Mouse (Mus musculus): Measurements from ENCODE around the gene Gmeb2. TPM values are rescaled to one million over a fixed set of nuclear protein-coding genes. Genes with fewer than 3 reads are reported as not detected.

Gmeb2 gene
- polyA plus RNA-seq, 1 experiment: 12.8 TPM

DNA sequence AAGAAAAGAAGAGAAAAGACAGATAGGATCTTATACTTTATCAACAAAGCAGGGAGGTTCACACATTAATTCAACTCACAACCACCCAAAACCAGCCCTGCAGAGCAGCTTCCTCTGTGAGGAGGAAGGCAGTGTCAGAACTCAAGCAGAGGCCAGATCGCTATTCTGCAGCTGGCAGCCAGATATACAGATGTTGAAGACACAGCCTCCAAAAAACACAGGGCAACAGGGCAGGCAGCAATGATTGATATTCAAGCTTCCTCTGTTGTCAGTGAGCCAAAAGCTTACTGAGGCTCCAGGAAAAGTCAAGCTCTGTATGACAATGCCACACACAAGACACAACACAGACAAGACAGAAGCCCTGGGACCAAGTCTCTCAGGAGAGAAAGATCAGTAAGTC, 11.1 kb downstream of the Gmeb2 start:
- peak; percentile 89 for DNase-seq
- Histone ChIP-seq H3K36me3 (ENCODE audit: control insufficient read depth, insufficient read depth, low read length) (peaks cover 1% of the 10 kb centered on the region; the same call in 1 of the 2 replicates), H3K4me3 (ENCODE audit: insufficient read depth, low read depth, low read length) (no peak overlapping the region), H3K27ac (ENCODE audit: insufficient read depth, low read depth, low read length) (peak overlapping the region; percentile 79; the same call in 1 of the 2 replicates), H3K4me1 (ENCODE audit: control insufficient read depth, insufficient read depth, low read length) (0 out of 2 replicates have a peak, but pooled peaks cover 2% of the 10 kb centered on the region), H3K27me3 (replicated peaks; ENCODE audit: control insufficient read depth, insufficient read depth, low read length) (no peaks in the 10 kb centered on the region)
- no peak for TF ChIP-seq POLR2A (IDR thresholded peaks at IDR 0.05; ENCODE audit: low read depth, low read length)
- TF ChIP-seq CTCF (conservative IDR thresholded peaks at IDR 0.05; ENCODE audit: insufficient read depth, insufficient read length, low read depth, low read length): no peak
- 52% methylated on average over 1 of the region's 1 CpGs for WGBS

DNA sequence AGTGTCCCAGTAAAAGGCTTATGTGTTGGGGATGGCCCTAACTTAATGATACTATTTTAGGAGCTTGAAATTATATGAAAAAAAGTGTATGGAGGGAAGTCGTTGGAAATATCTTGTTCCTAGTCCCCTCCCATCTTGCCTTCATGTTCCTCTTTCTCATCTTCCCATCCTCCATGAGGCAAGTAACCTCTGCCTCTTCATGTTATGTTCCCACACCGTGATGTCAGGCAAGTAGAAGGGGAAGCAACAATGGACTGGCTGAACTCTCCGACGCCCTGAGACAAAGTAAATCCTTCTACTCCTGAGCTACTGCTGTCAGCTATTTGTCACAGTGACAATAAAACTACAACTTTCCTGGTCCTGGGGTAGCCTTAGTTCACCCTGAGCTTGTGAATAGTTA, 13.2 kb downstream of the Gmeb2 start:
- 67% methylated on average over 4 of the region's 4 CpGs for WGBS
- H3K36me3 ChIP-seq (ENCODE audit: control insufficient read depth, insufficient read depth, low read length): peaks cover 4% of the 10 kb centered on the region; the same call in 1 of the 2 replicates

GRCm38 (mm10) chr2:181273829-181274228, 14.0 kb downstream of the Gmeb2 start:
- Histone ChIP-seq H3K4me3 (ENCODE audit: insufficient read depth, low read depth, low read length) (no peak overlapping the region), H3K27me3 (replicated peaks; ENCODE audit: control insufficient read depth, insufficient read depth, low read length) (no peaks in the 10 kb centered on the region), H3K36me3 (ENCODE audit: control insufficient read depth, insufficient read depth, low read length) (peaks cover 4% of the 10 kb centered on the region; the same call in 1 of the 2 replicates), H3K27ac (ENCODE audit: insufficient read depth, low read depth, low read length) (no peak overlapping the region), H3K4me1 (ENCODE audit: control insufficient read depth, insufficient read depth, low read length) (0 out of 2 replicates have a peak, but pooled peaks cover 2% of the 10 kb centered on the region)
- 69% methylated on average over 2 of the region's 2 CpGs for WGBS
- DNase-seq: no peak
- no peak for TF ChIP-seq POLR2A (IDR thresholded peaks at IDR 0.05; ENCODE audit: low read depth, low read length)
- TF ChIP-seq CTCF (conservative IDR thresholded peaks at IDR 0.05; ENCODE audit: insufficient read depth, insufficient read length, low read depth, low read length): no peak

More for the DNA sequence above, 13.2 kb downstream of the Gmeb2 start:
- no peak for DNase-seq
- Histone ChIP-seq H3K4me3 (ENCODE audit: insufficient read depth, low read depth, low read length) (no peak overlapping the region), H3K4me1 (ENCODE audit: control insufficient read depth, insufficient read depth, low read length) (0 out of 2 replicates have a peak, but pooled peaks cover 2% of the 10 kb centered on the region), H3K27me3 (replicated peaks; ENCODE audit: control insufficient read depth, insufficient read depth, low read length) (no peaks in the 10 kb centered on the region), H3K27ac (ENCODE audit: insufficient read depth, low read depth, low read length) (no peak overlapping the region)
- no peak for TF ChIP-seq POLR2A (IDR thresholded peaks at IDR 0.05; ENCODE audit: low read depth, low read length)
- TF ChIP-seq CTCF (conservative IDR thresholded peaks at IDR 0.05; ENCODE audit: insufficient read depth, insufficient read length, low read depth, low read length): no peak

DNA sequence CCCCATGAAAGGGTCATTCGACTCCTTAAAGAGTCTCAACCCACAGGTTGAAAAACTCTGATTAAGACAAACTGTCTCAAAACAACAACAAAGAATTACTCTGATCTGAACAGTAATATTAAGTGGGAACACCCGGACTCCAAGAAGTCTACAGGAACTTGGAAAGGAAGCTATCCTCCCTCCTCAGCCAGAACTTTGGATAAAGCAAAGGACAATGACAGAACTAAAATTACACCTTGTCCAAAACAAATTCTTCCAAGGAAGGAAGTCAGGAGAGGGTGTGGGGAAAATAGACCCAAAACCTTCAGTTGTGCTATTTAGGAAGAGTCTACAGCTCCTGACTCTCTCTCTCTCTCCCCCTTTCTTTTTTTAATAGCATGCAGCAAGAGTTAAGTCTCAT, 15.7 kb downstream of the Gmeb2 start:
- TF ChIP-seq POLR2A (IDR thresholded peaks at IDR 0.05; ENCODE audit: low read depth, low read length) (no peak), CTCF (conservative IDR thresholded peaks at IDR 0.05; ENCODE audit: insufficient read depth, insufficient read length, low read depth, low read length) (no peak)
- H3K4me1 ChIP-seq (ENCODE audit: control insufficient read depth, insufficient read depth, low read length): 0 out of 2 replicates have a peak, but pooled peaks cover 2% of the 10 kb centered on the region
- DNase-seq: peak; percentile 76
- no peaks in the 10 kb centered on the region for H3K27me3 ChIP-seq (replicated peaks; ENCODE audit: control insufficient read depth, insufficient read depth, low read length)
- H3K27ac ChIP-seq (ENCODE audit: insufficient read depth, low read depth, low read length): peak overlapping the region; percentile 23; the same call in 1 of the 2 replicates
- 71% methylated on average over 2 of the region's 2 CpGs for WGBS
- H3K4me3 ChIP-seq (ENCODE audit: insufficient read depth, low read depth, low read length): no peak overlapping the region
- peaks cover 4% of the 10 kb centered on the region; the same call in 1 of the 2 replicates for H3K36me3 ChIP-seq (ENCODE audit: control insufficient read depth, insufficient read depth, low read length)

- Histone ChIP-seq H3K4me3 (ENCODE audit: insufficient read depth, low read depth, low read length) (no peak overlapping the region), H3K4me1 (ENCODE audit: control insufficient read depth, insufficient read depth, low read length) (no peaks in the 10 kb centered on the region), H3K36me3 (ENCODE audit: control insufficient read depth, insufficient read depth, low read length) (peaks cover 8% of the 10 kb centered on the region), H3K27ac (ENCODE audit: insufficient read depth, low read depth, low read length) (no peak overlapping the region), H3K27me3 (replicated peaks; ENCODE audit: control insufficient read depth, insufficient read depth, low read length) (no peaks in the 10 kb centered on the region)
- TF ChIP-seq POLR2A (IDR thresholded peaks at IDR 0.05; ENCODE audit: low read depth, low read length) (no peak), CTCF (conservative IDR thresholded peaks at IDR 0.05; ENCODE audit: insufficient read depth, insufficient read length, low read depth, low read length) (no peak)
- WGBS: 90% methylated on average over 2 of the region's 2 CpGs
- no peak for DNase-seq
Observed at GRCm38 (mm10) chr2:181266839-181267238, 21.0 kb downstream of the Gmeb2 start.

- Histone ChIP-seq H3K27me3 (replicated peaks; ENCODE audit: control insufficient read depth, insufficient read depth, low read length) (no peaks in the 10 kb centered on the region), H3K36me3 (ENCODE audit: control insufficient read depth, insufficient read depth, low read length) (no peaks in the 10 kb centered on the region; the same call in 1 of the 2 replicates), H3K4me3 (ENCODE audit: insufficient read depth, low read depth, low read length) (no peak overlapping the region), H3K27ac (ENCODE audit: insufficient read depth, low read depth, low read length) (no peak overlapping the region), H3K4me1 (ENCODE audit: control insufficient read depth, insufficient read depth, low read length) (no peaks in the 10 kb centered on the region)
- no peak for DNase-seq
- WGBS: 71% methylated on average over 1 of the region's 1 CpGs
- TF ChIP-seq CTCF (conservative IDR thresholded peaks at IDR 0.05; ENCODE audit: insufficient read depth, insufficient read length, low read depth, low read length) (no peak), POLR2A (IDR thresholded peaks at IDR 0.05; ENCODE audit: low read depth, low read length) (no peak)
Observed at GRCm38 (mm10) chr2:181253248-181253647, 34.6 kb downstream of the Gmeb2 start.

DNA sequence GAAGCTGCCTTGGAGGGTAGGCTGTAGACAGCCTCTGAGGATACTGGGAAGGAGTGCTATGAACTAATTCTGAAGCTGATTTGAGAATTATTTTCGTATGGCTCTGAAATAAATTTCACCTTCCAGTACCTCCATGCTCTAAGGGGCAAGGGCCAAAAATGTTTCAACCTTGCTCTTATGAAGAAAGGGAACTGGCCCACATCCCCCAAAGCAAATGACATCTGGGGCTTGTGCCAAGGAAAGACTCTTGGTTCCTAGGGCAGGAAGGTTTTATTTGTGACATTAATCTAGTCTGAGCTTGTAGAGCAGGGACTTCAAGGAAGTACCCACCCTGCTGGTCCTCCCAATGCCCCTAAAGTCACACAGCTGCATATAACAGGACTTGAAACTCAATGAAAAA, 36.0 kb downstream of the Gmeb2 start:
- TF ChIP-seq CTCF (conservative IDR thresholded peaks at IDR 0.05; ENCODE audit: insufficient read depth, insufficient read length, low read depth, low read length) (no peak), POLR2A (IDR thresholded peaks at IDR 0.05; ENCODE audit: low read depth, low read length) (no peak)
- Histone ChIP-seq H3K36me3 (ENCODE audit: control insufficient read depth, insufficient read depth, low read length) (no peaks in the 10 kb centered on the region; the same call in 1 of the 2 replicates), H3K4me3 (ENCODE audit: insufficient read depth, low read depth, low read length) (no peak overlapping the region), H3K27me3 (replicated peaks; ENCODE audit: control insufficient read depth, insufficient read depth, low read length) (no peaks in the 10 kb centered on the region), H3K4me1 (ENCODE audit: control insufficient read depth, insufficient read depth, low read length) (no peaks in the 10 kb centered on the region), H3K27ac (ENCODE audit: insufficient read depth, low read depth, low read length) (no peak overlapping the region)
- peak; percentile 37 for DNase-seq
- WGBS: 74% methylated on average over 1 of the region's 1 CpGs

All from kidney, adult 2 months (tissue).